Mouse (Mus musculus): ENCODE results near the gene Sept1. TPM values are rescaled to one million over a fixed set of nuclear protein-coding genes. Genes with fewer than 3 reads are reported as not detected.

Sept1 gene
- total and polyA plus RNA-seq, 3 experiments: 30.6 to 116 TPM; not detected in 1

- Histone ChIP-seq H3K4me3 (ENCODE audit: control insufficient read depth in 1 of 2, insufficient read depth in 1 of 2, low read depth in 2 of 2, low read length in 2 of 2) (no peak overlapping the region), H3K9ac (ENCODE audit: control insufficient read depth, low read depth, low read length, poor library complexity, severe bottlenecking) (peak overlapping the region; percentile 67), H3K9me3 (replicated peaks; ENCODE audit: insufficient read depth, low read length) (no peaks in the 10 kb centered on the region), H3K36me3 (ENCODE audit: control insufficient read depth in 1 of 2, insufficient read depth in 2 of 2, low read length in 2 of 2) (peaks cover 0 to 12% of the 10 kb centered on the region in 2 experiments; a peak in 3 of 4 replicates), H3K27me3 (ENCODE audit: control insufficient read depth in 1 of 2, insufficient read depth in 2 of 2, low read length in 2 of 2) (no peaks in the 10 kb centered on the region), H3K27ac (ENCODE audit: control insufficient read depth, low read depth, low read length) (peak overlapping the region; percentile 67), H3K79me2 (ENCODE audit: control insufficient read depth, insufficient read depth, low read length, poor library complexity) (peaks cover 14% of the 10 kb centered on the region), H3K4me1 (ENCODE audit: control insufficient read depth in 1 of 2, insufficient read depth in 2 of 2, low read length in 2 of 2) (peaks cover 0 to 12% of the 10 kb centered on the region in 2 experiments; a peak in 2 of 4 replicates)
- DNase-seq (ENCODE audit: low read depth, low spot score): no peak
- TF ChIP-seq TAL1 (IDR thresholded peaks at IDR 0.05; ENCODE audit: low read length): no peak
- 0 out of 4 replicates have a peak, but pooled peaks of 1 of the 2 experiments have one; percentile 4 for TF ChIP-seq POLR2A (IDR thresholded peaks at IDR 0.05; ENCODE audit: control insufficient read depth in 1 of 2, insufficient read depth in 1 of 2, low read depth in 1 of 2, low read length in 2 of 2, poor library complexity in 1 of 2)
- no peak for TF ChIP-seq ZNF384 (IDR thresholded peaks at IDR 0.05; ENCODE audit: low read depth, low read length)
- TF ChIP-seq MXI1 (IDR thresholded peaks at IDR 0.05; ENCODE audit: low read depth, low read length): no peak
- no peak for TF ChIP-seq GATA1 (IDR thresholded peaks at IDR 0.05; ENCODE audit: low read depth, low read length)
Observed at GRCm38 (mm10) chr7:127196484-127196883, 36.4 kb downstream of the Sept1 start.

DNA sequence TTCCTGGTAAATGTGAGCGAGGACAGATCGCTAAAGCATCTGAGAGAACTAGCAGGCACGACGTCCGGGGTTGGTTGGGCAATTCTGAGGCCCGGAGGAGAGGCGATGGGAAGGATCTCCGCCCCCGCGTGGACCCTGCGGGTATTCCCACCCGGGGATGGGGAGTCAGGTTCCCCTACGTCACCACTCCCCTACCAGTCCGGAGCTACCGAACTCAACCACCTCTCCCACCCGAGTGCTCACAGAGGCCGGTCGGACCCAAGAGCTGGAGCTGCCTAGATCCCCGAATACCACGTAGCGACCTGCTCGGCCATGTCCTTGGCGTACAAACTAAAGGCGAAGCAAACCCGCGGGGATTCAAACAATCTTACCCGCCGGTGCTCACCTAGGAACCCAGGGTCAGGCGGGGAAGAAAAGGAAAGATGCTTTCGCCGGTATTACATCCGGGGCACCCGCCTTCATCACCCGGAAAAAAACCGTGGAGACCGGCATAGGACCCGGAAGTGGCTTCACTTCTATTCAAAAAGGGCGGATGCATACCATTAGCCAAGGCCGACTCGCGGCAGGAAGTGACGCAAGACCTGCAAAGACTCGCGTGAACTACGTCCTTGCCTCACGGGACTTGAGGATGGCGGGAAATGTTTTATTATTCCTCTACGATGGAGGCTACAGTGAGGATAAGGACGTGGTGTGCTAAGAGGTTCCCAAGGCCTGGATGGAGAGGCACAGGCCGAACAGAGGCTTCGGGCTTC lies 37.2 kb downstream of the Sept1 start, which contains the start of gene Cd2bp2:
Gene Cd2bp2 (minus strand): TSS at position 507 of the 752 bp plus-strand sequence.
- Histone ChIP-seq H3K27ac (ENCODE audit: control insufficient read depth, low read depth, low read length) (peak within 1 kb of the TSS; percentile 92), H3K79me2 (ENCODE audit: control insufficient read depth, insufficient read depth, low read length, poor library complexity) (peaks cover 14% of the 10 kb centered on the region), H3K36me3 (ENCODE audit: control insufficient read depth in 1 of 2, insufficient read depth in 2 of 2, low read length in 2 of 2) (peaks cover 0 to 12% of the 10 kb centered on the region in 2 experiments; a peak in 2 of 4 replicates), H3K27me3 (ENCODE audit: control insufficient read depth in 1 of 2, insufficient read depth in 2 of 2, low read length in 2 of 2) (no peaks in the 10 kb centered on the region), H3K4me1 (ENCODE audit: control insufficient read depth in 1 of 2, insufficient read depth in 2 of 2, low read length in 2 of 2) (peaks cover 0 to 12% of the 10 kb centered on the region in 2 experiments; a peak in 2 of 4 replicates), H3K9ac (ENCODE audit: control insufficient read depth, low read depth, low read length, poor library complexity, severe bottlenecking) (peak within 1 kb of the TSS; percentile 94), H3K4me3 (ENCODE audit: control insufficient read depth in 1 of 2, insufficient read depth in 1 of 2, low read depth in 2 of 2, low read length in 2 of 2) (peak within 1 kb of the TSS; percentile 60 to 99), H3K9me3 (replicated peaks; ENCODE audit: insufficient read depth, low read length) (no peaks in the 10 kb centered on the region)
- peak; percentile 98 for DNase-seq (ENCODE audit: low read depth, low spot score)
- TF ChIP-seq TAL1 (IDR thresholded peaks at IDR 0.05; ENCODE audit: low read length) (no peak), E2F4 (IDR thresholded peaks at IDR 0.05; ENCODE audit: borderline replicate concordance, low read depth, low read length) (peak; percentile 99), ZNF384 (IDR thresholded peaks at IDR 0.05; ENCODE audit: low read depth, low read length) (no peak), SMC3 (IDR thresholded peaks at IDR 0.05; ENCODE audit: low read depth, low read length) (peak; percentile 38), USF1 (IDR thresholded peaks at IDR 0.05; ENCODE audit: low read depth, low read length) (peak; percentile 23; the same call in 1 of the 2 replicates), CTCF (IDR thresholded peaks at IDR 0.05 in 2 of 3, conservative IDR thresholded peaks at IDR 0.05 in 1 of 3; ENCODE audit: control insufficient read depth in 1 of 3, insufficient read depth in 1 of 3, low read depth in 2 of 3, low read length in 3 of 3, poor library complexity in 1 of 3, severe bottlenecking in 1 of 3) (peak in 2 of 3 experiments; percentile 18 to 38; a peak in 2 of 6 replicates), NELFE (IDR thresholded peaks at IDR 0.05; ENCODE audit: low read depth, low read length) (peak; percentile 81), JUND (IDR thresholded peaks at IDR 0.05; ENCODE audit: low read depth, low read length) (no peak), TCF12 (IDR thresholded peaks at IDR 0.05; ENCODE audit: low read depth, low read length) (no peak; the same call in 1 of the 2 replicates), MAZ (IDR thresholded peaks at IDR 0.05; ENCODE audit: low read depth, low read length) (peak; percentile 71; the same call in 1 of the 2 replicates), CHD1 (IDR thresholded peaks at IDR 0.05; ENCODE audit: low read depth, low read length) (no peak), MYB (IDR thresholded peaks at IDR 0.05; ENCODE audit: low read depth, low read length) (no peak), MYC (IDR thresholded peaks at IDR 0.05; ENCODE audit: low read depth, low read length) (peak; percentile 77), USF2 (IDR thresholded peaks at IDR 0.05; ENCODE audit: borderline replicate concordance in 1 of 2, insufficient read depth in 1 of 2, low read depth in 1 of 2, low read length in 2 of 2) (no peak), RAD21 (IDR thresholded peaks at IDR 0.05; ENCODE audit: low read depth, low read length) (no peak; the same call in none of the 2 replicates), RCOR1 (IDR thresholded peaks at IDR 0.05; ENCODE audit: low read depth, low read length) (no peak), ZC3H11A (IDR thresholded peaks at IDR 0.05; ENCODE audit: low read depth, low read length) (no peak), MAFK (IDR thresholded peaks at IDR 0.05; ENCODE audit: borderline replicate concordance, low read depth, low read length) (no peak), ELF1 (IDR thresholded peaks at IDR 0.05; ENCODE audit: low read depth, low read length) (peak; percentile 99), CHD2 (IDR thresholded peaks at IDR 0.05; ENCODE audit: low read length) (peak; percentile 96), EP300 (IDR thresholded peaks at IDR 0.05; ENCODE audit: low read depth in 1 of 2, low read length in 2 of 2) (no peak), UBTF (IDR thresholded peaks at IDR 0.05; ENCODE audit: borderline replicate concordance, insufficient read depth, low read depth, low read length) (0 out of 2 replicates have a peak, but pooled peaks have one; percentile 47), POLR2AphosphoS2 (IDR thresholded peaks at IDR 0.05; ENCODE audit: low read length) (peak; percentile 96), TBP (IDR thresholded peaks at IDR 0.05; ENCODE audit: low read depth, low read length) (peak; percentile 51; the same call in 1 of the 2 replicates), MAX (IDR thresholded peaks at IDR 0.05; ENCODE audit: low read length) (peak; percentile 92), MEF2A (IDR thresholded peaks at IDR 0.05; ENCODE audit: extremely low read depth, insufficient replicate concordance, low read depth, low read length, poor library complexity, severe bottlenecking) (no peak), ZKSCAN1 (IDR thresholded peaks at IDR 0.05; ENCODE audit: low read depth, low read length) (no peak)

Data from MEL (cell line).